In genomic region chr2:172900954-172901701, GRCm38 (mm10) we compare ENCODE assay signal across 9 mouse cellular contexts. TPM values are rescaled to one million over a fixed set of nuclear protein-coding genes. Genes with fewer than 3 reads are reported as not detected.
A peak's percentile ranks its signal among the peaks of the same experiment; 100 is the strongest.
DNase-seq lines count a peak whose midpoint lies in the region; ATAC-seq and TF ChIP-seq lines count a peak whose summit lies in the region.
"Had no signal": no experiment of that assay in that cellular context is flagged by ENCODE, and none has a peak within 500 bp of the region (broad histone marks: within the 10 kb centered on the region; RNA-seq: fewer than 3 reads in every experiment).

No protein-coding gene starts in this region.

- peak overlapping the region; percentile 11; the same call in 1 of the 2 replicates for H3K9ac ChIP-seq in heart, embryonic 13.5 days
- H3K9ac ChIP-seq in heart, adult 2 months (ENCODE audit: low read depth, low read length): no peak overlapping the region
- H3K9ac ChIP-seq in intestine, embryonic 15.5 days: no peak overlapping the region
- no peak overlapping the region for H3K9ac ChIP-seq in stomach, embryonic 14.5 days (replicated peaks; ENCODE audit: low read depth, low read length)

- no peak overlapping the region for H3K4me3 ChIP-seq in heart, embryonic 13.5 days
- H3K4me3 ChIP-seq in heart, adult 2 months: no peak overlapping the region
- no peak overlapping the region for H3K4me3 ChIP-seq in intestine, embryonic 15.5 days (replicated peaks)
- H3K4me3 ChIP-seq in stomach, embryonic 14.5 days (ENCODE audit: low read depth, low read length): no peak overlapping the region

- H3K4me1 ChIP-seq in heart, embryonic 13.5 days: peaks cover 65% of the 10 kb centered on the region
- no peaks in the 10 kb centered on the region for H3K4me1 ChIP-seq in heart, adult 2 months (ENCODE audit: control insufficient read depth, insufficient read depth, low read length)
- H3K4me1 ChIP-seq in intestine, embryonic 15.5 days (replicated peaks): peaks cover 31% of the 10 kb centered on the region; the same call in 1 of the 2 replicates
- peaks cover 16% of the 10 kb centered on the region; the same call in 1 of the 2 replicates for H3K4me1 ChIP-seq in stomach, embryonic 14.5 days (ENCODE audit: control insufficient read depth, insufficient read depth, low read length)

- TF ChIP-seq EP300 in heart, adult 2 months (IDR thresholded peaks at IDR 0.05; ENCODE audit: insufficient read depth, low read depth, low read length): no peak

- TF ChIP-seq POLR2A in heart, adult 2 months (IDR thresholded peaks at IDR 0.05; ENCODE audit: insufficient read depth, low read depth, low read length): no peak

- peaks cover 6% of the 10 kb centered on the region; the same call in 1 of the 2 replicates for H3K9me3 ChIP-seq in heart, embryonic 13.5 days
- no peaks in the 10 kb centered on the region for H3K9me3 ChIP-seq in intestine, embryonic 15.5 days
- no peaks in the 10 kb centered on the region for H3K9me3 ChIP-seq in stomach, embryonic 14.5 days (ENCODE audit: control insufficient read depth, low read depth, low read length)

- H3K27ac ChIP-seq in heart, embryonic 13.5 days (replicated peaks): peak overlapping the region; percentile 50; the same call in 1 of the 2 replicates
- no peak overlapping the region for H3K27ac ChIP-seq in heart, adult 2 months
- H3K27ac ChIP-seq in intestine, embryonic 15.5 days: peak overlapping the region; percentile 77
- peak overlapping the region; percentile 39; the same call in 1 of the 2 replicates for H3K27ac ChIP-seq in stomach, embryonic 14.5 days (ENCODE audit: low read length)

- H3K4me2 ChIP-seq in heart, embryonic 13.5 days: no peak overlapping the region
- peak overlapping the region; percentile 9; the same call in 1 of the 2 replicates for H3K4me2 ChIP-seq in intestine, embryonic 15.5 days (replicated peaks)
- no peak overlapping the region for H3K4me2 ChIP-seq in stomach, embryonic 14.5 days (replicated peaks; ENCODE audit: low read depth, low read length)

- H3K79me2 ChIP-seq in heart, adult 2 months (replicated peaks; ENCODE audit: control insufficient read depth, insufficient read depth, low read length): no peaks in the 10 kb centered on the region

- no peak for DNase-seq in heart, adult 2 months
- peak; percentile 27 for DNase-seq in large intestine, adult 2 months (ENCODE audit: low read depth, low spot score)
- DNase-seq in gastrocnemius, postnatal 14 days: no peak
- no peak for DNase-seq in cerebellum, adult 9-11 months
- no peak for DNase-seq in T-cell, adult 2 months (ENCODE audit: low spot score)
- DNase-seq: cerebellum, adult 8-10 months had no signal

- 55% methylated on average over 10 of the region's 10 CpGs for WGBS in heart, embryonic 13.5 days
- WGBS in heart, adult 2 months: 69% methylated on average over 10 of the region's 10 CpGs
- WGBS in intestine, embryonic 15.5 days: 38% methylated on average over 10 of the region's 10 CpGs
- 24% methylated on average over 10 of the region's 10 CpGs for WGBS in large intestine, adult 2 months
- 46% methylated on average over 10 of the region's 10 CpGs for WGBS in stomach, embryonic 14.5 days

- no peaks in the 10 kb centered on the region for H3K27me3 ChIP-seq in heart, embryonic 13.5 days (replicated peaks)
- no peaks in the 10 kb centered on the region for H3K27me3 ChIP-seq in heart, adult 2 months (ENCODE audit: control insufficient read depth, insufficient read depth, low read length)
- H3K27me3 ChIP-seq in intestine, embryonic 15.5 days (replicated peaks): no peaks in the 10 kb centered on the region
- no peaks in the 10 kb centered on the region for H3K27me3 ChIP-seq in stomach, embryonic 14.5 days (ENCODE audit: control insufficient read depth, insufficient read depth, low read length)

- no peak for TF ChIP-seq CTCF in heart, adult 2 months (IDR thresholded peaks at IDR 0.05)

- ATAC-seq in heart, embryonic 13.5 days (ENCODE audit: extremely low read depth, insufficient number of reproducible peaks, low FRiP score, low TSS enrichment): no peak; the same call in 1 of the 2 replicates
- ATAC-seq in intestine, embryonic 15.5 days: peak; percentile 93
- peak; percentile 91 for ATAC-seq in stomach, embryonic 14.5 days (ENCODE audit: insufficient number of reproducible peaks, insufficient read depth, low FRiP score, low read depth)

- peaks cover 15% of the 10 kb centered on the region for H3K36me3 ChIP-seq in heart, embryonic 13.5 days
- H3K36me3 ChIP-seq in heart, adult 2 months (ENCODE audit: control insufficient read depth, insufficient read depth, low read length): no peaks in the 10 kb centered on the region
- no peaks in the 10 kb centered on the region for H3K36me3 ChIP-seq in intestine, embryonic 15.5 days
- no peaks in the 10 kb centered on the region for H3K36me3 ChIP-seq in stomach, embryonic 14.5 days (ENCODE audit: control insufficient read depth, insufficient read depth, low read length)

- intact Hi-C loops in heart, adult 2 months (cut with DNase I): no loop called here
- intact Hi-C loops in gastrocnemius, postnatal 14 days (cut with DNase I; ENCODE audit: low total_unique reads): no loop called here

RNA-seq across cellular contexts. Expression of gene Bmp7, which starts 39.0 kb away (rescaled TPM):
- polyA plus RNA-seq in heart, embryonic 13.5 days (2015; fragmentation: Nextera tagmentation; extraction: Ambion mirVana): 40.3 and 46.5 TPM in 2 replicates
- total RNA-seq in heart, adult 2 months (2021): under 1 TPM; 0.86 to 0.94 TPM
- polyA plus RNA-seq in heart, adult 2 months (2012; rRNA removed): 1.4 and 2.1 TPM in 2 replicates
- polyA plus RNA-seq in intestine, embryonic 15.5 days (2015; fragmentation: Nextera tagmentation; extraction: Ambion mirVana): 17.4 and 22.4 TPM in 2 replicates
- 10.8 and 14.4 TPM in 2 replicates for polyA plus RNA-seq in large intestine, adult 2 months (2012; rRNA removed)
- polyA plus RNA-seq in stomach, embryonic 14.5 days (2014; fragmentation: Nextera tagmentation; extraction: Ambion mirVana): 20.7 and 24.0 TPM in 2 replicates
- total RNA-seq in gastrocnemius, postnatal 14 days (2021): 1 to 10 TPM in 1 of 2 experiments, under 1 TPM in 1; 0.86 to 1.8 TPM
